Mouse (Mus musculus): ENCODE measurements around the gene Svip.

The Svip gene

DNA sequence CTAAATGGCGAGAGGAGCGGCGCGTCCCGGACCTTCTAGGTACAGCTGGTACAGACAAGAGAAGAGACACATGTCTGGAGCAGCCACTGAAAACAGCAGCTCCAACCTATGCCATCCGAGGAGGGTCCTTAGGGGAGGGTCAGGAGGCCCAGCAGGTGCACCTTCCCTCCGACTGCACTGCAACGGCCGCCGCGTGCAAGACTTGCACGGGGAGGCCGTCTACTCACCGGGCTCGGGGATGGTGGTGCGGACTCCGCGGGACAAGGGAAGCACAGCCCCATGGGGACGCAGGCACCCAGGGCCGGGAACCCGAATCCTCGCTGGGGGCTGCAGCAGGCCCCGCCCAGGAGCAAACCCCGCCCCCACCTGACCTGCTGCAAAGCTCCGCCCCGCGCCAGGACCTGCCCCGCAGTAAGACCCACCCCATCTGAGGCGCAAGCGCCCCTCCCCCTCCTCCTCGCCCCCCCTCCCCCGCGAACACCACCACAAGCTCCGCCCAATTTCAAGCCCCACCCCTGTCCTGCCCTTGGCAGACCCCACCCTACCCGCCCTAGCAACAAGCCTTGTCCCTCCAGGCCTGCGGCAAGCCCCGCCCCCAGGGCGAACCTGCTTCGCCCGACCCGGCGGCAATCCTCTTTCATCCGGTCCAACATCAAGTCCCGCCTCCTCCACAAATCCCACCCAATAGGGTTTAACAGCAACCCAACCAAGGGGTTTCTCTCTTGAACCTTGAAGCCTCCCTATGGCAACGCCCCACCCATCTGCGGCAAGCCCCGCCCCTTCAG lies at the start of gene Svip:
Svip (minus strand) TSS at position 508 of the 785 bp plus-strand sequence.
- DNase-seq, result peak; percentile 93

DNA sequence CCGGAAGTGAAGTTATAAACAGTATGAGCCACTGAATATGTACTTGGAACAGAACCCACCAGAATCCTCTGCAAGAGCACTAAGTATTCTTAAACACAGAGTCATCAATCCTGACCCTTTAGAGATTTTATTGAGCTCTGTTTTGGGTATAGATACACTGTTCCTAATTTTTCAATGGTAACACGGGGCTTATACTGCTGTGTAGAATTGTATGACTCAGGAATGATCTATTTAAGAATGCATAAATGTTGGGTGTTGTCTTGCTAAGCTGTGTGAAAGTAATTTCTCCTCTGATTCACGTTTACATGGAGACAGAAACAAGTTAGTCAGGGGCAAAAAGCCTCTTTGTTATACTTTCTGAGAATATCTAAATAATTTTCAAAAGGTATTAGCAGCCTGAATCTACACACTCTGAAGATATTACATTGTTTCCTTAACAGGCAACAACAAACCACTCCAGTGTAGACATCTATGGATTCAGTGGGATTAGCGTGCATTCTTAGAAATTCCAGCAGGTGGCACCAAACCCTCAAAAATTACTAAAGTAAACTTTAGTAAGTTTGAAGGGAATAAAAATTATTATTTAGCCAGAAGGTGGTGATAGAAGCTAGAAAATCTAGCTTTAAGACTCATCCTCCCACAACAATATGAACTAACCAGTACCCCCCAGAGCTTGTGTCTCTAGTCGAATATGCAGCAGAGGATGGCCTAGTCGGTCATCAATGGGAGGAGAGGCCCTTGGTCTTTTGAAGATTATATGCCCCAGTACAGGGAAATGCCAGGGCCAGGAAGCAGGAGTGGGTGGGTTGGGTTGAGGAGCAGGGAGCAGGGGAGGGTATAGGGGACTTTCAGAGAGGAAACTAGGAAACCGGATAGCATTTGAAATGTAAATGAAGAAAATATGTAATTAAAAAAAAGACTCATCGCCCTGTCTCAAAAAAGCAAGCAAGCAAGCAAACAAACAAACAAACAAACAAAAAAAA lies 32.1 kb upstream of the Svip start:
- peak; percentile 71 for DNase-seq

DNA sequence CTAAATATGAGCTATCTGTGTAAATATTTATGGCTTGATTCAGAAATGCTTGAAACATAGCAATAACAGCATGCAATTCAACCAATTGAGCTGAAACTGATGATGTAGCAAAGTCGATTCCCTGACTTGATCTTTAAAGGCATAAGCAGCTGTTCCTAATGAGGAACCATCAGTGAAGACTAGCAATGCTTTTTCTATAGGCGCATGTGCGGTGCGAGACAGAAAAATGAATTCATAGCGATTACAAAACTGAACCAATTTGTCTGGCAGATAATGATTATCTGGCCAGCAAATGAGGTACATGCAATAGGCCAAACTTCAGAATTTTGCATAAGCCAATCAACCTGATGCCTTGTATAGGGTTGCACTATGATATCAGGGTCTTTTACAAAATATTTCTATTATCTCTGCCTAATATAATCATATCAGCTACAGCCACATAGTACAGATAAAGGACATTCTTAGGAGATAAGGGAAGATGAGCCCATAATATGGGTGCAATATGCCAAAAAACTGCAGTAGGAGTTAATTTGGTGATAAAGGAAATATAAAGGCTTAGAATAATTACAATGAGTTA lies 18.3 kb upstream of the Svip start:
- DNase-seq, result no peak

DNA sequence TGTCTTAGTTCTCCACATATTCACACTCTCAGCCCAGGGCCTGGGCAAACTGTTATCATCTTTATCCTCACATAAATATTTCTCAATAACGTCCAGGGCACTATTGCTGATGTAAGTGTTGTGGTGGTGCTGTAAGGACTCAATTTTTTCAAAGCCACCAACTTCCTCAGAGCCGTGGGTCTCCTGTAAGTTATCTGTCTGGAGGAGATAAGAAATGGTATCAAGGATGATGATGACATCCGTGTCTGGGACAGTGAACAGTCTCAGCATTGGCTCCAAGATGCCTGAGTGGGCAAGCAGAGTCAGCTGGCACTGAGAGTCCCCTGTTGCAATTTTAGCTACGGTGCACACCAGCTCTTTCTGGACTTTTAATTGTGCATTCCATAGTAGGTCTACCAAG lies 16.2 kb upstream of the Svip start:
- no peak for DNase-seq

DNA sequence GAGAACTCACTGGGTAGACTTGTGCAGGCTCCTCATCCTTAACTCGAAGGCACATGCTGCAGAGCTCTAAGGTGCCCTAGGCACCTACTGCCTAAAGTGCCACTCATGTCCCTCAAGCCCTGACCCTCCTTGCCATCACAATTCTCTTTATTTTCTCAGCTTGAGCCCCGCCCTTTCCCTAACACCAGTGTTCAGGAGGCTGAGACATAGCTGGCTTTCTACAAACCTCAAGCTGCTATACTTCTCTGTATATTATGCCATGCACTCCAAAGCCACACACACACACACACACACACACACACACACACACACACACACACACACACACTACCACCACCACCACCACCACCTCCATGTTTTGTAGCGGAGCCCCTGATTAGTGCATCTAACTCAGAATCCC lies 9.8 kb upstream of the Svip start, which contains the start of gene 1700015G11Rik:
1700015G11Rik (minus strand) TSS at position 101 of the 400 bp plus-strand sequence.
- no peak for DNase-seq

DNA sequence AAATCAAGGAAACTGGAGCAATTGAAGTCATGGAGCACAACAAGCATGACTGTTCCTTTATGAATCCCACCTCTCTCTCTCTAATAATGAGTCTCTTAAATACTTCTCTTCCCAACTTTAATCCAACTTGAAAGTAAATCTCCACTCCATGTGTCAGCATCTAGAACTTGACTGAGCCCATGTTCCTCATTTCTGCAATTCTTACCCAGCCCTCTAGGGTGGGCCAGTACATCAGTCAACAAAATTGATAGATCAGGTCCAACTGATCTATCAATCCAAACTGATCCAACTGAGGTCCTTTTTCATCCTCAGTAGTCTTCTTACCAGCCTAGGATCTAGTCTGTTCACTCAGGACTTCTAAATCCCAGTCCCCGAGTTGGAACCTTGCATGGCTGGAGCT lies 9.4 kb upstream of the Svip start:
- DNase-seq, result no peak

DNA sequence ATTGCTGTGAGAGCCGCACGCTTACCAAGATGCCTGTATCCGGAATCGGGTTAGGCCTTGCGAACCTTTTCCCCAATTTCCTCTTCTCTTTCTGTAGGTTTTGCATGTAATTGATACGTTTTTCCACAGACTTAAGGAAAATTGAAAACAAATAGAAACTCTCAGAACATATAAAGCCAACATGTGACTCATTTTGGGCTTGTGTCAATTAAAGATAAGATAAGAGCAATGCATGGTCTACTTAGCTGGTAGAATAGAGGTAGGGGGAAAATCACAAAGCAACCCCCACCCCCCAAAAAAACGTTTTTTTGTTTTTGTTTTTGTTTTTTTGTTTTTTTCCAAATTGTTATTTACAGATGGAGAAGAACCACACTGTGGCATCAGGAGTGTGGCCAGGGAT lies 7.6 kb upstream of the Svip start:
- DNase-seq, result no peak

DNA sequence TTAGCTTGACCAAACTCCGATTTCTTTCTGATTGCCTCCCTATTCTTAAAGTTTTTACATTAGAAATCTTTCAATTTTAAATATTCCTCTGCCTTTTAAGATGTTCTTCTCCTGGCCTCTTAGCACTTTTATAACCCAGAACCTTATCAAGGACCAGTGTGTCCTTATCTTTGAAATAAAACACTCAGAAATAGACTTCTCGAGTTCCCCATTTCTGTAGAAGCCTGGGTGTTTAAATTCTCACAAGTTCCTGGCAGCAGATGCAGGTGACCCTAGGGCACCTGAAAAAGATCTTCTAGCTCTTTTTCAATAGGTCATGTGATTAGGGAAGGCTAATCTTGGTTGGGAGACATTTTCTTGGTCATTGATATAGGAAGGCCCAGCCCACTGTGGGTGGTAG lies 1.3 kb upstream of the Svip start:
- DNase-seq, result no peak

DNA sequence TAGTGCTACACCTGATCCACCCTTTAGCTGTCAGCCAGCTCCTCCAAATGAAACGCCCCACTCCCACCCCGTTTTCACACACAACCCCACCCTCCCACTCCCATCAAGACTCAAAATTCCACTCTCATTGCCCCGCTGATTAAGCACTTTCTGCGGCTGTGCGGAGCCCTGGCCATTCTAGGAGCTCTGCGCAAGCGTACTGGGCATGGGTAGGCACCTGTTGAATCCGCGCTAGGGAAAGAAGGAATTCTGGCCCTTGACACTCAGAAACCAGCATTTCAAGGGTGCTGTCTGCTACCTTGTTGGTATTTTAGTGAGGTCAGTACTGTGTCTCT lies 445 bp upstream of the Svip start:
- DNase-seq, result no peak

DNA sequence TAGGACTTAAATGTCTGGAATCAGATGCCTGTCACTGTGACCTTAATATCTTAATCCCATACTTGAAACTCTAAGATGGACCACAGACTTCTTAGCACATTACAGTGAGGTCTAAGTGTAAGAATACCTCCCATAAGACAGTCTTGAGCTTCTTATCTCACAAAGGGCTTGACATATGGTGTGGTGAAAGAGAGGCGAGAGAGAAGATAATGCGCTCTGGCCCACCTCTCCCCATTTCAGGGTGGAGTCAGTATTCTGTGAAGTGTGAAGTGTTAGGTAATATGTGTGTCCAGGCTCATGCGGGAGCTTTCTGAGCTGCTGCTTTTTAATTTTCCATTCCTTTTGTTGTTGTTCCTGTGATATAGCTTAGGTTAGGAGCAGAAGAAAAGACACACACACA lies 14.8 kb downstream of the Svip start:
- no peak for DNase-seq

DNA sequence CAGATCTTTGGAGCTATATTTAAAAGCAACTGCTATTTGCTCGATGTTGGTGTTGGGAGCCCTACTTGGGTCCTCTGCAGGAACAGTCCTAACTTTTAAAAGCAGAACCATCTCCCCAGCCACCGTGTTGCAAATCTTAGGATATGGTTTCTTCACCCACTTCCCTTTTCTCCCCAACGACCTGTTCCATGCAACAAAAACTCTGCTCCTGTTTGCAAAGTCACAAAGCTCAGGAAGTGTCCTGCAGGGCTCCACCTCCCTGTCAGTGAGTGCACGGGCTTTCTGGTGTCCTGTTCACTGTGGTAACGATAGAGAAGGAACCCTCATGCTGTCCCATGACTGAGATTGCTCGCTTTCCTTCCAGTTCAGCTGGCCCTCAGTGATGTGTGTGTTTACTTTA lies 18.9 kb downstream of the Svip start:
- DNase-seq, result no peak

DNA sequence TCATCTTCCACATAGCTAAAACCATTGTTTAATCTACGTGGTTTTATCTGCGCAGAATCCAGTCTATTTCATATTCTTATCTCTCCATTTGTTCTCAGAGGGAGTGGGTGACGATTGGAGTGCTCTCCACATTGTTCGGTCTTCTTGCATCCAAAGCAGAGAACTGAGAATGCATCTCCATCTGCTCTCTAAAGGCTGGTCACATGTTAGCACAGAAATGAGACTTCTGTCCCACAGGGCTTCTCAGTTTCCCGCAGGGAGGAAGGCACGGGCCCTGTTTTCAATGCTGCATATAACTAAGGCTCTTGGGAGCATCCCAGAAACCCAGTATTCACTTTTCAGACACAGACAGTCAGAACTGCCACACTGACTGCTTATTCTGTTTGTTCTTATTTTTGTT lies 20.1 kb downstream of the Svip start:
- no peak for DNase-seq

DNA sequence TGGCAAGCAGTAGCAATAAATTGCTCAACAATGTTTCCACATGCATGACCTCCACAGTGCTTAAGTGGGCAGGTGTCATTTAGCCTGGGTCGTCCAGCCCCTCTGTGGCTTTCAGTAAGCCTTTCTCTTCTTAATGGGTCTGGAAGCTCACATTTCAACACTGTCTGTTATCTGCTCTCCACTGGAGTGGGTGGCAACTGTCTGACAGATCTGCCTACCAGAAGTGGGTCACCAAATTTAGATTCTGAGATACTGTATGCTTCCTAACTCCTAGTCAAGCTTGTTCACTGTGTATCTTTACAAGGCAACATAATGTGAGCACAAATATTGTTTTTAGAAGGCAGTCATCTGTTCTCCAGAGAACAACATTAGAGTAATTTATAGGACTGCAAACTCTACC lies 23.5 kb downstream of the Svip start:
- DNase-seq, result no peak

DNA sequence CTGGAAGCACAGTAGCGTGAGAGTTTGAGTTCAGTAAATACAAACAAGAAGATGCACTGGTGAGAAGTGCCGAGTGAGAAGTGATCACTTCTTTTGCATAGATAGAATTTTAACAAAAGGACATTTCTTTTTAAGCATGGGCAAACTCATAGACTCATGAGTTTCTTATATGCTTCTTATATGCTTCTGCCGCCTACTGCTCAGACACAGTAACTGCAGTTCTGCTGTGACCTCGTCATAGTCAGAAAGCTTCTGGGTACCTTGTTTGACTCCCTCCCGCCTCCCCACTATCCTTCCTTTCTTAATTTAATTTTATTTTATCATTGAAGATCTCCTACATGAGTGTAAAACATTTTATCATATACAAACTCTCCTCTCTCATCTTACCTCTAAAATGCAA lies 26.5 kb downstream of the Svip start:
- peak; percentile 47 for DNase-seq

DNA sequence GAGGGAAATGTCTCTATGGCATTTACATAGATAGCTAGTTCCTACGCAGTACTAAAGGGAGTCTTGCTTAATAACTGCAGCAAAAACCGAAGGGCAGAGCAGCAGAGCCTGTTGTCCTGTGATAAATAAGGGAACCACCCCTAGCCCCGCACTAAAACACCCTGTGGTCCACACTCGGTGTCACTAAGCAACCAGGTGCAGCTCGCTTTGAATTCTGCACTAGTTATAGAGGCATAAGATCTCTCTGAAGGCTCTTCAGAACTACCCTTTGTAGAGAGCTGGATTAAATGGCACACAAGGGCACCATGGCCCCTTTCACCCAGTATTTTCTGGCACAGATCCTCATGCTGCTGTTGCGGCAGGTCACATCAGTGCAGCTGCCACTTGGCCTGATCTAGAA lies 30.6 kb downstream of the Svip start:
- no peak for DNase-seq

DNA sequence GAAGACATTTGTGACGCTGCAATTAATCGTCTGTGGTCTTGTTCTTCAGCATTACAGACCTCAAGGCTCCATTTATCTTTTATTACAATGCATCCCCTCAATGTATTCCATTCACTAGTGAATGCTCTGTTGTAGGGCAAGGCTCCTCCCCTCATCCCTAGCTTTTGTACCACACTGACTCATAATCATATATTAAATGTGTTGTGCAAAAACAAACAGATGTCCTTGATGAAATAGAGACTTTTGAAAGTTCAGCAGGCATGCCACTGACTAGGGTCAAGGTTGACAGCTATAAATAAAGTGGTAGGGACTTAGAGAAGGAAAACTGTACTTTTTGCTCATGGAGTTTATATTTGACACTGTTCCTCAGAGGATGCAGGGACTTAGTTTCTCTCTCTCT lies 32.3 kb downstream of the Svip start:
- DNase-seq, result no peak

DNA sequence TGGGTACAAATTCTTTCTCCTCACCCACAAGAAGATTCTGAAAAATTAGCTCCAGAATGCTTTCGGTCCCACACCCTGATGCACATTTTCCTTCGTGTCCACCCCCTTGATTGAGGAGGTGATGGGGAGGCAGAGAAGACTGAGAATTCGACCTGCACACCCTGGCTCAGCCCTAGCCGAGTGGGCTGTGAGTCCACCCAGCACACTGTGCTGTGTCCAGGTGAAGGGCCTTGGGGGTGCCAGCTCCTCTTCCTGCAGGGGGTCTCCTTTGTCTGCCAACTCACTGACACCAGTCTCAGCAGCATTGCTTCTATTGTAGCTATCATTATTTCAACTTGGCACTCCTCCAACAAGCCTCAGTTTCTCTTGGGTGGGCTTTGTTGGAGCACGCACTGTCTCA lies 32.7 kb downstream of the Svip start:
- DNase-seq, result no peak

DNA sequence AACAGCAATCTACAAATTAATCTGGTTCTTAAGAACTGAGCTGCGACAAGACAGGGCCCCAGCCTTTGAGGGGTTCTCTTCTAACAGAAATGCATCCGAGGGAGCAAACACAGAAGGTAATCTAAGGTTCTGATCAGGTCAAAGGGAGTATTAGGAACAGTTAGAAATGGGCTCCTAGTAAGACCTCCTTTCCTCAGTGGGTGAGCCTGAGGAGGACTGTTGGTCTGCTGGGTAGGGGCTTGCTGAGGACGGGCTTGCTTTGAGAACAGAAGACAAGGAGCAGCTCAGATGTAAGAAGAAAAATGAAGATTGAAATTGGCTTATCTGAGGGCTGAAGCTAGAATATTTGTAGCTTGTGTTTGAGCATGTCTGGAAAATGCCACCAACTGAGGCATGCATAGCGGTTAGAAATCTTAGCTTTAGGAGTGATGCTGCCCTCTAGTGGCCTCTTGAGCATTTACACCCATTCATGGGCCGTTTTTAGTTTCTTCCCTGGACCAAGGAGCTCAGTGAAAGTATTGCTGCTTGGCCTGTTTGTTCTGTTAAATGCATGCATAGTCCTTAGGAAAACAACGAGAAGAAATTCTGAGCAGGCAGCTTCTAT lies 33.5 kb downstream of the Svip start:
- peak; percentile 73 for DNase-seq

DNA sequence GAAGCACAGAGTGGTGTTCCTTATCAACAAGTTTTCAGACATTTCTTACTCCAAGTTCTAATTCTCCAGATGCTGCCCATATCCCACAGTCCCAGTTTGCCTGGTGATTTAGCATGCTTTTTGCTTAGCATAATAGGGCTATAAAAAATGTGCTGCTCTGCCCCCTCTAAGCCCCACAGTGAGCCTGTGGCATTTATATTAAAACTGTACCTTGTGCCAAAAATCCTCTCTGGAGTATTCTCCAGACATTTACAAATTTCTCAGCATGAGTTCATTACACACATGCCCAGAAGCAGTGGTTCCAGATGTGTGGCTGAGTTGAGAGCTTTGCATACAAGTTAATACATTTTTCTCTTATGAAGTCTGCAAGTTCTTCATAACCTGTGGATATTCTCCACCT lies 36.4 kb downstream of the Svip start:
- peak; percentile 5 for DNase-seq

DNA sequence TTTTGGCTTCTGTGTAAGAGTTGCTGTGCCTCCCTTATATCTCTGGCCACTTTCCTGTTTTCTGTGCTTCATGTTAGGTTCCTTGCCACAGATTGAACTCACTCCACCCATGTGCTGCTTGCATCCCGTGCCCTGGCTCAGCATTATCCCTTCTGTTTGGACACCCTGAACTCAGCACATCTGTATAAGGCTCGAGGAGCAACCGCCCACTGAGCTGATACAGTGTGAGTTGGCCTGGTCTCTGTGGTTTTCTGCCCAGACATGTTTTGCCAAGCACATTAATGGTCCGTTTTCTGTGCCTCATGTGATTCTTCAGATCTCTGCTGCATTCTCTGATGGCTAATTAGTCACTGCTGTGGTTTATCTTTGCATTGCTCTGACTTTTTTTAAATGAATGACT lies 38.2 kb downstream of the Svip start:
- no peak for DNase-seq

DNA sequence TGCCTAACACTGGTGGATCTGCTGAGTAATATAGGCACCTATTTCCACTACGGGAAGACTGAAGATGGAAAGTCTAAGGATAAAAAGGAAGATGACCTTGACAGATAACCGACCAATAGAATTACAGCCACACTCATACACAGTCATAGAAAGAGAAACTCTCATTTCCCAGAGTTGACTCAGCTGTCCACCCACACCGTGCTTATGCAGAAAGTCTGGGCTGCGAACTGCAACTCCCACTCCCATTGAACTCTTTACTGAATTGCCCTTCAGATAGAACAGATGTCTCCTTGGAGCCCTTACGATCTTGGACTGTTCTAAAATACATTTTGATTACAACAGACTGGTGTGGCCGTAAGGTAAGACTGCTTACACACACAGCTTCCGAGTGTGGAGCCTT lies 41.1 kb downstream of the Svip start:
- DNase-seq, result no peak

DNA sequence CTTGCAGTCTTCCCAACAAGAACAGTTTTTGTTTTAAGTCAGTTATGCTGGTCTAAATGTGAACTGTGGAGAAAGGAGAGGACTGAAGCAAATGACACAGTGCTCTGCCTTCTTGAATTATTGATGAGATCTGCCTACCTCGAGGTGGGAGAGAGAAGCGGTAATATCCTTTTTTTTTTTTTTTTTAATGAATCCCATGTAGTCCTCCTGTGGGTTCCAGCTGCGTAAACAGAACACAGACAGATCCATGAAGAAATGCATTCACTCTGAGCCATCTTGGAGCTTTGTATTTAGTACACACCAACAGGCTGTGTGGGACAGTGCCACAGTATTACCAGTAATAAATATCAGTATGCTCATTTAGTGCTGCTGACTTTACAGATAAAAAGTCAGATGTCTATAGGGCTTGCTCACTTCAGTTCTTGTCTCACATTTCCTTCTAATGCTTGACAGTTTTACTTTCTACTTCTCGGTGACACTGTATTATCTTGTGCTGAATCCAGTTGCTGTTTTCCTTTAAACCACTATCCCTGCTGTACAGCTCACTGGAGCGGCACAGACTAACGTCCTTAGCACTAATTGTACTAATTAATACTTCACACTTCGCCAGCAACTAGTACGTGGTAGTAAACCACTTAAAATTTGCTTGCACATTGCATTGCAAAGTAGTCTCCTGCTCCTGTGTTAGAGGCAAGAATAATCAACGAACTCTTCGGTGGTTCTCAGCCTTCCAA lies 43.4 kb downstream of the Svip start:
- DNase-seq, result peak; percentile 8
